Mouse (Mus musculus) retina, embryonic 14.5 days (tissue): ENCODE results near the gene Defb45.

ENCODE experiments used
- DNase-seq: peaks from one replicate; pipeline ENCODE4 v3.0.0-alpha.2; 2015; ENCODE audit warnings: low spot score

Defb45 gene

GRCm38 (mm10) chr2:152599299-152599698 lies at the start of gene Defb45:
Gene Defb45, minus strand, starts transcription at chr2:152599399.
- DNase-seq: no peak

- no peak for DNase-seq
Observed at GRCm38 (mm10) chr2:152639406-152640113, 40.4 kb upstream of the Defb45 start.

GRCm38 (mm10) chr2:152638865-152639264 lies 39.7 kb upstream of the Defb45 start:
- no peak for DNase-seq

- no peak for DNase-seq
Observed at GRCm38 (mm10) chr2:152637381-152637780, 38.2 kb upstream of the Defb45 start.

- no peak for DNase-seq
Observed at GRCm38 (mm10) chr2:152637006-152637322, 37.8 kb upstream of the Defb45 start.

- DNase-seq: no peak
Observed at GRCm38 (mm10) chr2:152636246-152637005, 37.2 kb upstream of the Defb45 start.

GRCm38 (mm10) chr2:152634311-152634710 lies 35.1 kb upstream of the Defb45 start:
- DNase-seq: no peak

GRCm38 (mm10) chr2:152633334-152633733 lies 34.1 kb upstream of the Defb45 start:
- DNase-seq: no peak

- DNase-seq: no peak
Observed at GRCm38 (mm10) chr2:152629904-152630303, 30.7 kb upstream of the Defb45 start.

- DNase-seq: no peak
Observed at GRCm38 (mm10) chr2:152629239-152629638, 30.0 kb upstream of the Defb45 start.

- no peak for DNase-seq
Observed at GRCm38 (mm10) chr2:152628066-152628465, 28.9 kb upstream of the Defb45 start.

- DNase-seq: peak; percentile 66
Observed at GRCm38 (mm10) chr2:152626774-152627591, 27.8 kb upstream of the Defb45 start, which contains the start of gene Rem1. Gene Rem1, plus strand, starts transcription at chr2:152626951.

- no peak for DNase-seq
Observed at GRCm38 (mm10) chr2:152625256-152625655, 26.1 kb upstream of the Defb45 start.

- no peak for DNase-seq
Observed at GRCm38 (mm10) chr2:152624566-152624965, 25.4 kb upstream of the Defb45 start.

GRCm38 (mm10) chr2:152622953-152623352 lies 23.8 kb upstream of the Defb45 start, which contains the start of gene Defb25:
Gene Defb25, minus strand, starts transcription at chr2:152623053.
- no peak for DNase-seq

- no peak for DNase-seq
Observed at GRCm38 (mm10) chr2:152622151-152622550, 23.0 kb upstream of the Defb45 start.

GRCm38 (mm10) chr2:152620367-152621134 lies 21.4 kb upstream of the Defb45 start:
- no peak for DNase-seq

- DNase-seq: no peak
Observed at GRCm38 (mm10) chr2:152617374-152617773, 18.2 kb upstream of the Defb45 start.

GRCm38 (mm10) chr2:152616470-152616869 lies 17.3 kb upstream of the Defb45 start:
- no peak for DNase-seq

GRCm38 (mm10) chr2:152615563-152615962 lies 16.4 kb upstream of the Defb45 start:
- DNase-seq: peak; percentile 95

- no peak for DNase-seq
Observed at GRCm38 (mm10) chr2:152612193-152612592, 13.0 kb upstream of the Defb45 start.

GRCm38 (mm10) chr2:152608719-152609118 lies 9.5 kb upstream of the Defb45 start:
- DNase-seq: no peak
